Mouse (Mus musculus) cerebellum, adult 18-20 months (tissue): ENCODE data around the gene Ypel3.
"Not testable (repeated sequence)": the region's sequence is repeated elsewhere in the genome, so short reads cannot be mapped to it uniquely, and the experiment has no call there.

Source experiments
- DNase-seq, 2 experiments: peaks; one replicate each; pipeline ENCODE4 v3.0.0; 2021

Ypel3 gene

GRCm38 (mm10) chr7:126776598-126777057 lies at the start of gene Ypel3:
Ypel3 (plus strand) TSS chr7:126776955.
- peak; percentile 97 to 98 for DNase-seq

GRCm38 (mm10) chr7:126730256-126730789 lies 46.4 kb upstream of the Ypel3 start:
- DNase-seq, result not testable (repeated sequence)

GRCm38 (mm10) chr7:126736122-126736521 lies 40.6 kb upstream of the Ypel3 start:
- DNase-seq, result no peak

- DNase-seq, result no peak
Observed at GRCm38 (mm10) chr7:126739551-126739950, 37.2 kb upstream of the Ypel3 start.

- no peak for DNase-seq
Observed at GRCm38 (mm10) chr7:126740132-126740735, 36.5 kb upstream of the Ypel3 start.

GRCm38 (mm10) chr7:126740977-126741376 lies 35.8 kb upstream of the Ypel3 start:
- no peak for DNase-seq

- no peak for DNase-seq
Observed at GRCm38 (mm10) chr7:126741452-126741851, 35.3 kb upstream of the Ypel3 start.

- DNase-seq, result no peak
Observed at GRCm38 (mm10) chr7:126741964-126742482, 34.7 kb upstream of the Ypel3 start.

- DNase-seq, result no peak
Observed at GRCm38 (mm10) chr7:126746066-126746465, 30.7 kb upstream of the Ypel3 start.

- DNase-seq, result no peak
Observed at GRCm38 (mm10) chr7:126746798-126747197, 30.0 kb upstream of the Ypel3 start.

GRCm38 (mm10) chr7:126748824-126749223 lies 27.9 kb upstream of the Ypel3 start:
- no peak for DNase-seq

- DNase-seq, result no peak
Observed at GRCm38 (mm10) chr7:126749582-126750343, 27.0 kb upstream of the Ypel3 start.

GRCm38 (mm10) chr7:126754866-126755265 lies 21.9 kb upstream of the Ypel3 start:
- DNase-seq, result peak; percentile 86

GRCm38 (mm10) chr7:126758539-126758938 lies 18.2 kb upstream of the Ypel3 start:
- peak in 1 of 2 experiments; percentile 8 for DNase-seq

GRCm38 (mm10) chr7:126759050-126759671 lies 17.6 kb upstream of the Ypel3 start, which contains the start of gene Mapk3:
Mapk3 (plus strand) TSS chr7:126759601.
- peak; percentile 87 to 95 for DNase-seq

GRCm38 (mm10) chr7:126759672-126760390 lies 16.9 kb upstream of the Ypel3 start:
- peak; percentile 38 to 52 for DNase-seq

- peak; percentile 71 to 75 for DNase-seq
Observed at GRCm38 (mm10) chr7:126760391-126760802, 16.4 kb upstream of the Ypel3 start.

- peak in 1 of 2 experiments; percentile 11 for DNase-seq
Observed at GRCm38 (mm10) chr7:126760956-126761355, 15.8 kb upstream of the Ypel3 start.

- DNase-seq, result no peak
Observed at GRCm38 (mm10) chr7:126761529-126762067, 15.2 kb upstream of the Ypel3 start.

GRCm38 (mm10) chr7:126762471-126763008 lies 14.2 kb upstream of the Ypel3 start:
- peak in 1 of 2 experiments; percentile 8 for DNase-seq

GRCm38 (mm10) chr7:126765540-126765939 lies 11.2 kb upstream of the Ypel3 start:
- no peak for DNase-seq

- peak in 1 of 2 experiments; percentile 4 for DNase-seq
Observed at GRCm38 (mm10) chr7:126766201-126766600, 10.6 kb upstream of the Ypel3 start, which contains the start of gene Gdpd3. Gdpd3 (plus strand) TSS chr7:126766334.
